Mouse (Mus musculus) small intestine, adult 2 months (tissue): ENCODE measurements around the gene Rcsd1.

Experiments
- CTCF ChIP-seq: fragments of 200-500 bp; IDR thresholded peaks from 2 replicates; pipeline ENCODE4 v1.5.1; 2012; ENCODE audit warnings: low read depth, mild to moderate bottlenecking, control low read depth, inconsistent platforms, low read length, moderate library complexity, mixed read lengths; ENCODE audit not compliant: insufficient replicate concordance, insufficient read length; ENCODE audit errors: extremely low read depth
- POLR2A ChIP-seq: fragments of 200-500 bp; IDR thresholded peaks from 2 replicates; pipeline ENCODE4 v1.6.1; 2012; ENCODE audit warnings: low read depth, mild to moderate bottlenecking, control low read depth, inconsistent platforms, low read length, moderate library complexity

DNA sequence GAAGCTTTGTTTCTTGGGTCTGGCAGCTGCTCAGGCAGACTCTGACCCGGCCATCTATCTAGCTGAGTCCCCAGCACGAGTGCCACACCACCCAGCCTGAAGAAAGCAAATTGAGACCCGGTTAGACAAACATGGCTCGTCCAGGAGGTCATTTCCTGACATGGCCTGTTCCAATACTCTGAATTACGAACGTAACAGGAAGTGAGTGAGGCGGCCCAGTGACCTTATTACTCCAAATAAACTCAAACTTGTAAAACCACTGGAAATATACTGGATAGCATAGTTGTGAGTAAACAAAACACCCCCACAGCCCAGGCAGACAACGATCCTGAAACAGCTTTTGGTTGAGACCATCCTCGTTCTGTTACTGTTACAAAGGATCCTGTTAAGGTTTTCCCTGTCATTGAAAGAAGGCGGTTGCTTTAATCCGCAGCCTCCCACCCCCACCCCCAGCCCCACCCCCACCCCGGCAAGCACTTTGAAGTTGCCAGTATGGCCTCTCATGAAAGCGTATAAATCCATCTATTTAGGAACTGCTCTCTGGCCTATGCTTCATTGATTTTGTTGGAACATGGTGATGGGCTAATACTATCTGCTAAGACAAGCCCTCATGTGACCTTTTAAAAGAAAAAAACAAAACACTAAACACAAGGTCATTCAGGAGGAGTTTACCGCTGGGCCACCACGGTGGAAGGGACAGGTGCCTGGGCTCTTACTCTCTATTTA is 92.2 kb downstream of the Rcsd1 start:
- TF ChIP-seq POLR2A (no peak), CTCF (no peak)
